Mouse (Mus musculus): ENCODE measurements around the gene Gm20388.
A peak's percentile ranks its signal among the peaks of the same experiment; 100 is the strongest.

The Gm20388 gene

DNA sequence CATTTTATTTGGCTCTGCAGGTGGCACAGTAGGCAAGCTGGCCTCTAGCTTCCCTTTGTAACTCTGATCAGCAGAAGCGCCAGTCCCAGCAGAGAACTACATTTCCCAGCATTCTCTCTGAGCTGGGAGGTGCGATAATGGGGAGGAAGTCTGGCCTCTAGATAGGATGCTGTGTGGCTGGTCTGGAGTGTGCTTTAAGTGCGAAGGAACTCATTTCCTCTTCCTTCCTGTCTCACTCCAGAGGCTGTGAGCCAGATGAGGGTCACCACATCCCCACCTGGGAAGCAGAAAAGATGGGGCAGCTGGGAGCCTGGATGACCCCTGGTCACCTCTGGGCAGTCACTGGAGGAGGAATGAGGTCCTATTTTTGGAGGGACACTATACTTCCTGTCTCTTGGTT, 1265.7 kb downstream of the Gm20388 start:
- DNase-seq (ENCODE audit: low spot score in 2 of 2): no peak

DNA sequence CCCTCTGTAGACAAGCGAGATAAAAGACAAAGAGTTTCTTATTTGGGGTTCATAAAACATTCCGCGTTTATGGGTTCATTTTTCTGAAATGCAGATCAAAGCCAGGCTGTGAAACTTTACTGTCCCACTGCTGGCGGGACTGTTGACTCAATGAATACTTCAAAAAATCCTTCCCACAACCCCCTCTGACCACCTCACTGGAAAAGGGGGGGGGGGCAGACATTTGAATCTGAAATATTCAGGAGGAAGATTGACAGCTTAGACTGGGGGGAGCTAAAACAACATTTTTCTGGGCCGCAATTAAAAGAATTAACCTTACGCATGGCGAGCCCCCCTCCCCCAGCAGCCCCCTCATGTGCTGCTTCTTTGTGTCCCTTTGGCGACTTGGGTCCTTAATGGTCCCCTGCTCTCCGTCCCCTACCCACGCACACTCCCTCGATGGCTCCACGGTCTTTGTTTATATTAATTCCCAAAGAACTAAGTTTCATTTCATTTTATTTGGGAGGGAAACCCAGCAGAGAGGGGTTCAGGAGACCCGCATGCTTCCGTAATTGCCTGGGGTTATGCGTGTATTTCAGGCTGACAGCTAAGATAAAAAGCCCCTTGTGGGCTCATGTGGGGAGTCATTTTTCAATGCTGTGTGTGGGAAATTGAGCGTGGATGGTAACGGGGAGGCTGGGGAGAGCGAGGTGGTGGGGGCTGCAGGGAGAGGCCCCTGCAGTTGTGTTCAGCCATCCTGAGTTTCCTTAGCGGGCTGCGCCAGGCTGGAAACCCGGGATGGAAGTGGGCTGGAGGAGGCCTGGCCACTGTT, 1270.0 kb downstream of the Gm20388 start:
- DNase-seq (ENCODE audit: low spot score in 2 of 2): no peak

DNA sequence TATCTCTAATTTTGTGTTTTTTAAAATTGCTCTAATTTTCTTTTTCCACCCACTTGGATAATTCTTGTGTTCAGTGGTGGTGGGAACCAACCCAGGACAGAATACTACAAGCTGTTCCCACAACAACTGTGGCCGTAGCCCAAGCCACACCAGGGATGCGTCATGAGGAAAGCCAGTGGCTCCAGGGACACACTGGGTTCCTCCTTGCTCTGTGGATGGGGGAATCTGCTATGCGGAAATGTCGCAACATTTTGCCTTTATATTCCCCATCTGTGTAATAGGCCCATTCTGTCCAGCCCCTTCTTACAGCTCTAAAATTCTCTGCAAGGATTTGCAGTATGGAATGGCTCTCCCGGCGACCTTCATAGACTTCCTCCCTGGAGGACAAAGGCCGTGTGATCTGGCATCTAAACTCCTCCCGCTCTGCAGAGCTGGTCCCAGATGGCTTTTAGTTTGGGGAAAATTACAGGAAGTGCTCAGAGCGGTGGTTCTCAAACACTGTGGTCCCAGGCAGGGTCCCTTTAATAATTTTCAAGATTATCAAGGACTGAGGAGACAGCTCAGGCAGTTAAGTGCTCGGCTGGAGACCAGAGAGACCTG, 1270.7 kb downstream of the Gm20388 start:
- no peak for DNase-seq (ENCODE audit: low spot score in 2 of 2)

DNA sequence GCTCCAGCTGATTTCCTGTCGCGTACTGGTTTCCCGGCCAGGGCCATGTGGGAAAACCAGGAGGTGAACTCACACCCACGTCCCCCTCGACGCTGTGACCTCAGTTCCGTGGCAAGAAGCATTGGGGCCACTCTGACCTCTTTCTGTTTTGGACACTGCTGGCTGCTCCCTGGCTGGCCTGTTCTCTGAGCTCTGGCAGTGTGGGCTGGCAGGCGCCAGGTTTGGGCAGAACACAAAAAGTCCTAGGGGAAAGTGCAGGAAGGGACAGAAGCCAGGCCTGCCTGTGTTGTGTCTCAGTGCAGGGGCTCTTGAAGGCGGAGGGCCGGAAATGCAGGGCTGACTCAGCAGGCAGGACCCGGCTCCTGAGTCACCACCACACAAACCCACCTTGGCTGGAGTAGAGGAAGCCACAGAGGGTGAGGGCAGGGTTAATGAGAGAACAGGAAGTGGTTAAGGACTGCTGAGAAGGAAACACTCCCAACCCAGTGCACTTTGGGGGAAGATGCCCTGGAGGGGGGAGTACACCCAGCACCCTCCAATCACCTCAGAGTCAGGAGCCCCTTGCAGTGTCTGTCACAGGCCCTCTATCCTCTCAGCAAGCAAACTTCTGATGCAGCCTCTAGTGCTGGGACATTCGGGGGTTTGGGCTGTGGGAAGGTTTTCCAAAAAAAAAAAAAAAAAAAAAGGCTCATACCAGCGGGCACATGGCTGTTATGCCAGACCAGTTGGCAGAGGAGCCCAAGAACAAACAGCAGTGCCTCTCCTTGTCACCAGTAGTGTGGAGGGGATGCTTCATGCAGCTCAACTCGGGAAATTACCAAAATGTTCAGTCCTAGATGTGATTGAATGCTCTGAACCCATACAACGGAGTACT, 1277.1 kb downstream of the Gm20388 start:
- DNase-seq (ENCODE audit: low spot score in 2 of 2): peak; percentile 12 to 35

DNA sequence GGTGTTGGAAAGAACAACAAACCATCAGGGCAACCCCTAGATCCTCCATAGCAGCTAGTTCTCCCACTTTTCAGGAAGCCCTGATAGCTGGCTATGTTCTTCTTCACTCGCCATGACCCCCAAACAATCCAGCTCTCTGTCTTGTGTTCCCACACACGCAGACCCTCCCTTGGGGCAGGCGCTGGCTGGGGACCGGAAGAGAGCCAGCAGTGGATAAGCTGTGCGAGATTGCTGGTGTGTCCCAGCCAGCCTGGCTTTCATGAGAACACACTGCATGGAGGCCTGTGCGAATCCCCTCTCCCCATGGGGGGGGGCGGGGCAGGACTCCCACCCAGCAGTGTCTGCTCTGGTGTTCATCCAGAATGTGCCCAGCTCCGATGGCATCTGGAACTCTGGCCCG, 1278.4 kb downstream of the Gm20388 start:
- no peak for DNase-seq (ENCODE audit: low spot score in 2 of 2)

DNA sequence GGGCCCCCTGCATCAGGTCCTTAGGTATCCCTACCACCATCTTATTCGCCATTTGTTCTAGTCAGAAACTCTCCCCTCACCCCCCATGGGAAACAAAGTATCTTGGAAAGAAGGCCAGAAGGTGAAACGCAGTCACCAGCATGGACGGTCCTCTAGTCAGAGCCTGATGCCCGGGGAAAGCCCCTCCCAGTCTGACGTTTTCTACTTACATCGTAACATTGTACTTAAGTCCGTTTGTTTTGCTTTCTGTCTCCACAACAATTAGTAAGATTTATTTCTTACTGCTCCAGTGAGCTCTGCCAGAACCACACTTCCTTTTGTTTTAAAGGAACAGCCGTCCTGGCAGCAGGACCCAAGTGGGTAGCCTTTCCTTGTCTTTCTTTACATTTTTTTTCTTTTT, 1281.8 kb downstream of the Gm20388 start:
- no peak for DNase-seq (ENCODE audit: low spot score in 2 of 2)

DNA sequence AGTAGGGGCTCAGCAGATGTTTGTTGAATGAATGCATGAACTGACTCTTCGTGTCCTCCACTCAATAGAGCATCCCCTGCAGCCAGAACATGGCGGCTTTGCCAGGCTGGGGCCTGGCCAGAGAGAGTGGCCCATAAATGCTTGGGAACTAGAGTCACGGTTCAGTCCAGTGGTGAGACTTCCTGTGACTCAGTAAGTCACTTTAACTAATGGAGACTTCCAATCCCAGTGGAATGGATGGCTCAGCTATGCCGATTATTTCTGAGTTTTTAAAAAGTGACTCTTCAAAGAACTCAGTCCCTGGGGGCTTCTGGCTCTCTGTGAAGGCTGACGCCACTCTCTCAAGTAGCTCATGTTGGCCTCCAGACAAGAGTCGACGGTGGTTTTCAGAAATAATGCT, 1285.3 kb downstream of the Gm20388 start:
- DNase-seq (ENCODE audit: low spot score in 2 of 2): no peak

DNA sequence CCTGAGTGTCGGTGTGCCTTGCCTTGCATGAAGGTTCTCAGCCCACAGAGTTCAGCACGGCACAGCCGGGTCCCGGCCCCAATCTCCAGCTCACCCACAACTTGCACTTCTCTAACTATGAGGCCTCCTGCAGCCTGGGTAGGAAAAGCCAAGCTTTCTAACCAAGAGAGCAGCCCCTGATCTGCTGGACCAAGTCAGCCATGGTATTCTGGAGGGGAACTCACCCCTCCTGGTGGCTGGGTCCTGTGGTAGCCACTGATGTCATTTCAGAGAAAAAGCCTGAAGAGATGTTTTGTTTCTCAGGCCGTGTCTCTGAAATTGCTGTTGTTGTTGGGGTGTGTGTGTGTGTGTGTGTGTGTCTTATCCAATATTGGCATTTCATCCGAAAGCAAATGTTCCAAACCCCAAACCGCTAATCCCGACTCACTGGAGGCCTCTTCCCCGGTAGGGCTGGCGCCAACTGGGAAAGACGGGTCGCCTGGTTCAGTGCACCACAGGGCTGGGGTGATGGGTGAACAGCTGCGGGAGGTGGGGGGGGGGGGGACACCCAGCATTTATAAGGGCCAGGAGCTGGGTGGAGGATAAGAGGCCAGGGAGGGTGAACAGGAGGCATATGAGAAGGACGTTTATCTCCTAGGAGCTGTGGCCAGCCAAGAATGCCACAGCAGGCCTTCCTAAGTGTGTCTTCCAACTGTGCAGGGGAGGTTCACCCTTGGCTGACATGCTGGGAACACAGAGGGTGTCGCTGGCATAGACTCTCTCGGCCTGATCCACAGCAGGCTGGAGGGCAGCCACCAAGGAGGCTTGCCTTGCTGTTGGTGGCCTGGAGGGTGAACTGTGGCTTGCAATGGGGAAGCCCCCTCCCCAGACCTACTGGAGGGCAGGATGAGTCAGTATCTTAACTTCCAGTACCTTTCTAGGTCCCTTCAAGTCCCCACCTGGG, 1286.4 kb downstream of the Gm20388 start:
- no peak for DNase-seq (ENCODE audit: low spot score in 2 of 2)

DNA sequence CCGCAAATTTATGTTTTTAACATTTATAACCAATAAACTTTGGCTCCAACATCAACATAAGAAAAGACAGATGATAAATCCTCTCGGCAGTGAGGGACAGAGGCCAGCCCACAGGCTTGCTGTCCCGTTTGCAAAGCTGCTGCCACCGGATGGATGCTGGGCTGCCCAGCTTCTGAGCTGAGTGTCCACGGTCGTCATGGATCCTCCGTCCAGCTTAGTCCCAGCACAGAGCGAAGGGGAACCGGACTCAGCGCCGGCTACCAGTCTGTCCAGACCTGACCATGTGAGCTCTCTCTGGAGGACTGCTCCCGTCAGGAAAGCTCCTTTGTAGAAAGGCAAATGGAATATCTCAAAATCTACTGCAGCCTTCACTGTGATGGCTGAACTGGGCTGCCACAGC, 1289.4 kb downstream of the Gm20388 start:
- DNase-seq (ENCODE audit: low spot score in 2 of 2): no peak

DNA sequence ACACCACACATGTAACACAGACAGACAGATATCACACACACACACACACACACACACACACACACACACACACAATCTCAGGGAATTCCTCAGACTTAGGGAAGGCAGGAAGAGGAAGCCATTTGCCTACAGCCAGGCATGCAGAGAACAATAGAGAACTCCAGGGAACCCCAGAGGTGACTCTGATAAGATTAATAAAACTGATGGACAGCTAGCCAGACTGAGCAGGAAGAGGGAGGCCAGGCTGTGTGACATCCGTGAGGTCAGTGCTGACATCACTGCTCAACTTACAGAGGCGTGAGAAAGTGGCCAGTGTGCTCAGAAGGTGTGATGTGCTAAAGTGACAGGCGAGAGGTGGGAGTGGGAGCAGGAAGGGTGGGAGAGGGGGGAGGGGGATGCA, 1290.3 kb downstream of the Gm20388 start:
- no peak for DNase-seq (ENCODE audit: low spot score in 2 of 2)

DNA sequence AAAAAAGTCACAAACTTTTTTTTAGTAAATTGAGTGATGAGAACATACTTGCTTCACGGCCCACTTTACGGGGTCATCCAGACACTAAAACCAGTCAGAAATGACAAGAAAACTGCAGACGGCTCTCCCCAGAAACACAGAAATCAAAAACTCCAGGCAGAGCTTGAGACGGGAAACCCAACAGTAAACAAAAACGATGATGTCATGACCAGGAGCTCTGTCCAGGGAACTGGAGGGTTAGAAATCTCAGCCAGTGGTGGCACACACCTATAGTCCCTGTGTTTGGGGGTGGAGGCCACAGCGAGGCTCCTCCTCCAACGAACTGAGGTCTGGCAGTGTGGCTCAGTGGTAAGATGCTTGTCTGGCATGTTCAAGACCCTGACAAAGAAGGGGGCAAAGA, 1291.0 kb downstream of the Gm20388 start:
- no peak for DNase-seq (ENCODE audit: low spot score in 2 of 2)

DNA sequence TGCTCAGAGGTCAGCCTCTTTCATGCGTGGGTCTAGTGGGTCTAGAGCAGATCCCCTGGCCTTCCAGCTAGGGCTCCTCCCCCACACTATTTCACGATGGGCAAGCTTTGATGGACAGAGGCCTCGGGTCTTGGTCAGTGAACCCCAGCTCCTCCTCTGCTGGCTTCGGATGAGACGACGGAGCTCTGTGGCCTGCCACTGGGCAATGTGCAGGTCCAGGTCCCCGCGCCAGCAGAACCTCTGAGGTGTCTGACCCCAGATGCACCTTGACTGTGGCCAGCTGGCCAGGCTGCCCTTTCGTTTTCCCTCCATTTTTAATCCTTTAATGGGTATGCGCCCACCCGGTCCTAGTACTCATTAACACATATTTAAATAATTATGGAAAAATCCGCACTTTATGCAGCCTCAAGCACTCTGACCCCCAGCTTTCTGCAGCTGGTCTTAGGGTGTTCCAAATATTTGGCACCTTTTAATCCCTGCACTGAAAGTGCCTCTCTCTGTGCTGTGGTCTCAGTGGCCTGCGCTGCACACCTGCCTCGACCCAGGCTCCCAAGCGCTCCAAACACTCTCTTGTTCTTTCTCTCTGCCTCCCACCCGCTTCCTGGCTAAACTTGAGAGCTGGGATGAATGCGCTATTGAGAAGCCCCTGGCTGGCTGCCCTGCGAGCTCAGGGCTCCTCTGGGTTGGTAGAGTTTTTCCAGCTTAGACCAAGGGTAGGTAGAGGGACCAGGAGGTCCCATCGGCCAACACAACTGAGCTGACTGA, 1293.2 kb downstream of the Gm20388 start:
- DNase-seq (ENCODE audit: low spot score in 2 of 2): no peak

DNA sequence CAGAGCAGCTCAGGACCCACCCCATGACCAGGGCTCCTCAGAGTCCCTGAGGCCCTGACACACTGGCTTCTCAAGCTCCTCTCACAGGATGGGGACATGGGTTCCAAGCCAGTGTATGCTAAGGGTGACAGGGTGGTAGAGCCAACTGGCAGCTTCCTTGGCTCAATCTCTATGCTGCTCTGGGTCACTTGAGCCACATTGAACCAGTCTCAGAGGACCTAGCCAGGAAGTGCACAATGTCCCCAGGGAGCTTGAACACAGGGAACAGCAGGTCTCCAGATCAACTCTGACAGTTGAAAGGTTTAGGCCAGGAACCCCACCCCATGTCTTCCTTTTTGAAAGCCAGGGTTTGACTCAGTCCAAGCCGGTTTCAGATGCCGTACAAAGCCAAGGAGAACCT, 1296.5 kb downstream of the Gm20388 start:
- no peak for DNase-seq (ENCODE audit: low spot score in 2 of 2)

DNA sequence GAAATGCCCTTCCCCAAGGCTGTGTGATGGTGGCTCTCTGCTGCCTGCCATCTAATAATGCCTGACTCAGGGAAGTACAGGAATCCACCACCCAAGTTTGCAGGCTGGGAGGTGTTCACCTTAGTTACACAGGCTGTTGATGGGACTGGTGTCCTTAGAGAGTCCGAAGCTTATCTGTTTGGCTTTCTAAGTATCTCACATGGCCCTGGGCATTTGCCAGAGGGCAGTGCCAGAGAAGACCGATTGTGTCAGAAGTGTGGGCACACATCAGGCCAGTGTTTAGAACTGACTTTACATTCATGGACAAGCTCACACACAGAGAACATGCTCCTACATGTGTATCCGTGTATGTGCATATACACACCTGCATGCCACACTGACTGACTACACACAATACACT, 1300.0 kb downstream of the Gm20388 start:
- DNase-seq (ENCODE audit: low spot score in 2 of 2): no peak

DNA sequence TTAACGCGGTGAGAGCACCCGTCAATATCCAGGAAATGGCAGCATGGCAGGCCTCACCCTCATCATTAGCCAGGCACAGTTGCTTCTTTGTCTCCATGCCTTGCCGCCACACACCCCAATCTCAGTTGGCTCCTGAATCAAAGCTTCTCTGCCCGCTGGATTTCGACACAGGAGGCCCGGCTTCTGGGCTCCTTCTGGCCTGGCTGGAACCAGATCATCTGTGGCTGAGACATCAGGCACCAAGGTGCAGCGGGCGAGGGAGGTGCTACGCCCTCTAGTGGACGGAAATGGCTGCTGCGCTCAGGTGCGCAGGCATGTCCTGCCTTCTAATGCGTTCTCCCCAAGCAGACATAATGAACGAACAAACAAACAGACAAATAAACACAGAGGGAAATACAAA, 1302.6 kb downstream of the Gm20388 start:
- DNase-seq (ENCODE audit: low spot score in 2 of 2): no peak

DNA sequence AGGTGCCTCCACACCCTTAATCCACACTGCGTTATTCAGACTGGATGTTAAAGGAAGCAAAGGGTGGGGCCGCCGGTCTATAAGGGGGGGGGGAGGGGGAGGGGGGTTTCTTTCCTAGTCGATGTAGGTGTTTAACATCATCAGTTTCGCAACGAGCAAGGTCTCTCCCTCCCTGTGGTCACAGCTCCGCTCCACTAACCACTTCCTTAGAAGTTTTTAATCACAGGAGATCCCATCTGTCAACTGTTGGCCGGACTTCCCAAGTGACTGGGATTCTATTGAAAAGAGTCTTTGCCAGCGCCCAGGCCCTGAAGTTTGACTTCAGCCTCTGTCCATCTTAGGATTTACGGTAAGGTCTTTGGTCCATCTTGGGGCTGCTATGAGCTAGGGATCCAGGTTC, 1303.0 kb downstream of the Gm20388 start:
- DNase-seq (ENCODE audit: low spot score in 2 of 2): no peak

DNA sequence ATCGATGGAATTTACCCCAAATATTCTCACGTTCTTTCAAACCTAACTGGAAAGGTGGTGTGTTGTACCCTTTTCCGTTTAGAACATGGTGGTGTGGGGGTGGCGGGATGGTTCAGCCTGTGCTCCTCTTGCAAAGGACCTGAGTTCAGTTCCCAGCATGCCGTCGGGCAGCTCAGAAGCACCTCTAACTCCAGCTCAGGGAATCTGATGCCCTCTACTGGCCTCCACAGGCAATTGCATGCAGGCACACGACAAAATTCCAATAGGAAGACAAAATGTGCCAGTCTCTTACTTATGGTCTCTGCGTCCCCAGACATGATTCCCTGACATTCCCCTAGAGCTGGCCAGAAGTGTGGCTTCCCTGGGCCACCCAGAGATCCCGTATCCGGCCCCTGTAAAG, 1304.3 kb downstream of the Gm20388 start:
- no peak for DNase-seq (ENCODE audit: low spot score in 2 of 2)

DNA sequence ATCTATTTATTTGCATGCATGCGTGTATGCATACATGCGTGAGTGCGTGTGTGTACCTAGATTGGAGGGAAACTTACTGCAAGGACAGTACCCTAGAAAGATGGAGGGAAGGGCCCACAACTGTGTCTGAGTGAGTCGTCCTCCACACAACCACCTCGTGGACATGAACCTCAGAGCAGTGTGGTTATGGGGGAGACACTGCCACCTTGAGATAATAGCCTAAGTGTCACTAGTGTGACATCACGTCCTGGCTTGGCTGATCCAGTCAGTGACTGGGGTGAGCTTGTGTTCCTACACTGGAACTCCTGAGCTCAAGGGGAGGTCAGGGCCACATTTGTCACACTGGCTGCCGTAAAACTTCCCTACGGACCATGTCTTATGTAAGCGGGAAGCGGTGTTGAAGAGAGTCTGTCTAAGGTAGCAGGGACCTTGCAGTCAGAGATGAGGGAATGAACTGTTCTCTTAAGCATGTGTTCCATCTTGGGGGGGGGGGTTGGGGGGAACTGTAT, 1305.9 kb downstream of the Gm20388 start:
- DNase-seq (ENCODE audit: low spot score in 2 of 2): no peak

DNA sequence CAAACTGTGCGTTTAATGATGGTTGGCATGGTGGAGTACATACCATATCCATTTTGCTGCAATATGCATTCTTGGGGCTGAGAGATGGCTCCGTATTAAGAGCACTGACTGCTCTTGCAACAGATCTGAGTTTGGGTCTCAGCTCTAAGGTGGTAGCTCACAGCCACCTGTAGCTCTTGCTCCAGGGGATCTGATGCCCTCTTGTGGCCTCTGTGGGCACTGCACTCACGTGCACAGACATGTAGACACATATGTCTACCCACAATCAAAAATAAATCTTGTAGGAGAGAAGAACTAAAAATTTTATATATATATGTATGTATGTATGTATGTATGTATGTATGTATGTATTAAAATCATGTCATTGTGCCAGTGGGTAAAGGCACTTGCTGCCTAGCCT, 1307.8 kb downstream of the Gm20388 start:
- no peak for DNase-seq (ENCODE audit: low spot score in 2 of 2)

DNA sequence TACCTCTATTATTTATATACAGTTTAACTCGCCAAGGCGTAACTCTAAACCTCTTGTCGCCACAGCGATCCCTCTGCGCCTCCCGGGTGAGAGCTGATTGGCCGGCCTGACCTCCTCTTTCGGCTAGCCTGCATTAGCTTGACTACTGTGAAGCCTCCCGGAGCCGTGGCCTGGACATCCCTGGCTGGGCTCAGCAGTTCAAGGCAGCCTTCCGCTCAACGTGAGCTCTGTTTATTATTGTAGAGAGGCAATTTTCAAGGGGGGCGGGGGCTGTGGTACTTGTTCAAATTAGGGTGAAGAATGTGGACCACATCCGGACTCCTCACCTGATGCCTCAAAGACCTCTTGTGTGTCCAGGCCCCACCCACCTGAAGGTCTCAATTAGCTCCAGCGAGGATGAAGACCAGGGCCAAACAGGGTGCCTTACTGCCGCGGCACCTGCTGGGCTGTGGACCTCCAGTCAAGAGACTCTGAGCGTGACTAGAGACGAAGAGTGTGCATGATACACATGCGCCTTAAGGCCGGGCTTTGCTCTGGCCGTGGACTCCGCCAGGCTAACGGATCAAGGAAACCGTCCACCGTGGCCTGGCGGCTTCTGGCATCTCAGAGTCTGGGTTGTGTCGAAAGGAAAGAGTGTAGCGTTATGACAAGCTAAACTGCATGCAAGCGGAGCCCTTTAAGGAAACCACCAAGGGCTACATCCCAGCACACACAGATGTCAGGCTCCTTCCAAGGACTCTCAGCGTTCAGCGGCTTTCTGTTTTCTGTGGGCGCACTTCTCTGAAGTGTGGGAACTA, 1309.7 kb downstream of the Gm20388 start:
- DNase-seq (ENCODE audit: low spot score in 2 of 2): no peak

All from urinary bladder, adult 18-20 months (tissue).